Mouse (Mus musculus) thymus, postnatal 0 days (tissue): ENCODE results near the gene Crisp1. TPM values are rescaled to one million over a fixed set of nuclear protein-coding genes. Genes with fewer than 3 reads are reported as not detected.

Experiments
- DNase-seq: peaks from one replicate; pipeline ENCODE4 v3.0.0-alpha.2; 2015; ENCODE audit warnings: low spot score
- polyA plus RNA-seq: library from polyadenylated mRNA; unstranded; fragments of >200 nt; fragmentation: Nextera tagmentation; extraction: Ambion mirVana; gene quantifications from 2 replicates; pipeline ENCODE4 v1.2.1, GENCODE M21; 2015

Gene Crisp1
- 0.69 and 0.95 TPM in 2 replicates for polyA plus RNA-seq

GRCm38 (mm10) chr17:40319062-40319461, at the start of gene Crisp1:
Crisp1 (minus strand) TSS chr17:40319207.
- no peak for DNase-seq

DNA sequence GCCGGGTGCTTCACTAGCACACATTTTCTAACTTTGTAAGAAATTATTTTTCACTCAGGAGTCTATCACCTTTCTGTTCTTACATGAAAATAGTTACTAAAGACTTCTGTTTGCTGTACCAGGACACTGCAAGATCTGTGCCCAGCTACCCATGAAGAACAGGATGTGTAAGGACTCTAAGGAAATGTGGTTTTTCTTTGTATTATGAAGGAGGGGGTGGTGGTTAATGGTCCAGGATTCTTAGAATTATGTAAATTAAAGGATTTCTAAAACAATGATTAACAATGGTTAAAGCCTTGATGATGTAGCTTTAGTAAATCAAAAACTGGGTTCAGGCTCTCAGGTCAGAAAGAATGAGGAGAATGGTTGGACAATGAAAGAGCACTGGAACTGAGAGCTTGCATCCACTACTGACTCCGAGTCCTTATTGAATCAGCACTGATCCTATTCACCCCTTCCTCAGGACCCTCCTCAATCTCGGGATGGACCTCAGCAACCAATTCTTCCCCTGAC, 23.5 kb upstream of the Crisp1 start:
- no peak for DNase-seq

DNA sequence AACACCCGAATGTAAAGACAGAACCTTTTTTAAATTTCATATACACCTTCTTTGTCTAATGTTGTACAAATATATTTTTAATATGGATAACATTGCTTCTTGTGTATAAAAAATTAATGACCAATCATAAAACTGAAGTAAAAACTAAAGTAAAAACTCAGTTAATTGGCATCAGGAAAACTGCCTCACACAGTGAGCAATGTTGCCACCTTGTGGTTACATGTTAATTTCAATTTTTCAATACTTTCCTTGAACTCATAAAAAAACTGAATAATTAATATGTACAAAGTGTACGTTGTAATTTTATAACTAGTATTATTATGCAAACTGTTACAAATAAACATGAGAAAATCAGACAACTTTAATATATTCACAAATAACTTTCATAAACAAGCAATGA, 33.6 kb downstream of the Crisp1 start:
- DNase-seq, result no peak

DNA sequence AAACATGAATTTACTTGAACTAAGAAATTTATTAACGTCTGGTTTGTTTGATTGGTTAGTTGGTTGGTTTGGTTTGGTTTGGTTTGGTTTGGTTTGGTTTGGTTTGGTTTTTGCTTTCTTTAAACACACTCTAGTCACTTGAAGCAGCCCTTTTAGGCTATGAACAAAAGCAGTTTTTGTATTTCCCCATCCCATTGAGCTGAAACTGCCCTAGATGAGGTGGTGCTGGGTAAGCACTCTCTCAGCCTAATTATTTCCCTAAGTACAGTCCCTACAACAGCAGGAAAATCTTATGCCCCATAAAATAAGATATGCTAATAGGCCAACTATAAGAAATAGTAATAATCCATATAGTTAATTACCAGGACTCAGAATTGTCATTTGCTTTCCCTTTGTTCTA, 43.5 kb downstream of the Crisp1 start:
- no peak for DNase-seq

GRCm38 (mm10) chr17:40274906-40275470, 44.0 kb downstream of the Crisp1 start:
- DNase-seq, result no peak

DNA sequence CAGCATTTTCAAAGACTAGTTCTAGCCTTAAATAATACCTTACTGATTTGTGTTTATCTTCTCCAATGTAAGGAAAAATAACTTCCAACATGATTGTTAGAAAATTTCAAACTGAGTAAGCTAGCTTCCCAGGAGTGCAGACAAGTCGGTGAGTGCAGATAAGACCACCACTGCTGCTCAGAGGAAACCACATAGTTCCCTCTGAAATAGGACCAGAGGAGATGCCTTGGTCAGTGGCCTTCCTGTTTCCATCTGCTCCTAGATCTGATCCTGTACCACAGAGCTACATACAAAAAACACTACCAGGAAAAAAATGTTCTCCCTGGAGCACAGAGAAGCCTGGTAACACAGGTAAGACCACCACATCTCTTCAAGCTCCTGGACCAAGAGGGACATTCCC, 66.5 kb downstream of the Crisp1 start:
- no peak for DNase-seq

Other genes with a start within 250 kb of the Crisp1 start
- gene AC192777.2, start 223.8 kb downstream of the Crisp1 start, polyA plus RNA-seq, result not detected in 2 replicates
- gene Pgk2, start 110.6 kb downstream of the Crisp1 start, polyA plus RNA-seq, result not detected in 2 replicates
- 0.16 and 0.49 TPM in 2 replicates for gene Crisp3, start 76.9 kb downstream of the Crisp1 start, polyA plus RNA-seq
- gene Esp8, start 200.8 kb upstream of the Crisp1 start, polyA plus RNA-seq, result 0.39 and 0.44 TPM in 2 replicates
- gene Esp6, start 242.3 kb upstream of the Crisp1 start, polyA plus RNA-seq, result not detected in 2 replicates